Mouse (Mus musculus) natural killer cell, adult 2 months (primary cell): ENCODE results near the gene Ttc7.

Source experiments
- DNase-seq, 2 experiments: peaks; one replicate each; pipeline ENCODE4 v3.0.0; 2022; ENCODE audit warnings: low spot score in 2 of 2

The Ttc7 gene

GRCm38 (mm10) chr17:87282706-87283053, at the start of gene Ttc7:
Gene Ttc7, plus strand, starts transcription at chr17:87282886.
- DNase-seq, result peak; percentile 96 to 97

- DNase-seq, result no peak
Observed at GRCm38 (mm10) chr17:87235019-87235418, 47.7 kb upstream of the Ttc7 start.

GRCm38 (mm10) chr17:87236725-87237650, 45.7 kb upstream of the Ttc7 start:
- no peak for DNase-seq

GRCm38 (mm10) chr17:87237826-87238225, 44.9 kb upstream of the Ttc7 start:
- no peak for DNase-seq

GRCm38 (mm10) chr17:87246103-87246502, 36.6 kb upstream of the Ttc7 start:
- DNase-seq, result no peak

GRCm38 (mm10) chr17:87254384-87254783, 28.3 kb upstream of the Ttc7 start:
- no peak for DNase-seq

- no peak for DNase-seq
Observed at GRCm38 (mm10) chr17:87255672-87256071, 27.0 kb upstream of the Ttc7 start.

- DNase-seq, result no peak
Observed at GRCm38 (mm10) chr17:87263401-87263800, 19.3 kb upstream of the Ttc7 start.

GRCm38 (mm10) chr17:87264054-87264830, 18.4 kb upstream of the Ttc7 start:
- DNase-seq, result no peak

- no peak for DNase-seq
Observed at GRCm38 (mm10) chr17:87264927-87265791, 17.5 kb upstream of the Ttc7 start.

- DNase-seq, result peak; percentile 91 to 94
Observed at GRCm38 (mm10) chr17:87265792-87266186, 16.9 kb upstream of the Ttc7 start, which contains the start of gene Mcfd2. Gene Mcfd2, minus strand, starts transcription at chr17:87265935.

- DNase-seq, result no peak
Observed at GRCm38 (mm10) chr17:87269454-87269853, 13.2 kb upstream of the Ttc7 start.

- no peak for DNase-seq
Observed at GRCm38 (mm10) chr17:87275363-87276341, 7.0 kb upstream of the Ttc7 start.

- DNase-seq, result peak; percentile 87 to 90
Observed at GRCm38 (mm10) chr17:87282007-87282705, 530 bp upstream of the Ttc7 start.

- DNase-seq, result peak; percentile 65 to 70
Observed at GRCm38 (mm10) chr17:87283055-87283754, 519 bp downstream of the Ttc7 start.

GRCm38 (mm10) chr17:87283755-87284481, 1.2 kb downstream of the Ttc7 start:
- peak; percentile 81 for DNase-seq

GRCm38 (mm10) chr17:87284482-87285040, 1.9 kb downstream of the Ttc7 start:
- DNase-seq, result no peak
